Mouse (Mus musculus) heart, adult 2 months (tissue): ENCODE data around the gene Cacna2d4. TPM values are rescaled to one million over a fixed set of nuclear protein-coding genes. Genes with fewer than 3 reads are reported as not detected.

Experiments
- DNase-seq, 2 experiments: peaks; one replicate each; pipeline ENCODE4 v3.0.0; 2021
- H3K27ac ChIP-seq: fragments of 200-600 bp; 2 replicates; pipeline ENCODE4 v1.8.1; 2022
- H3K27me3 ChIP-seq: fragments of 200-500 bp; 2 replicates; pipeline ENCODE4 v1.6.1; 2012; ENCODE audit warnings: mild to moderate bottlenecking, low read length, inconsistent platforms, mixed read lengths; ENCODE audit not compliant: control insufficient read depth, insufficient read depth
- H3K36me3 ChIP-seq: fragments of 200-500 bp; 2 replicates; pipeline ENCODE4 v1.6.1; 2012; ENCODE audit warnings: low read length, inconsistent platforms; ENCODE audit not compliant: control insufficient read depth, insufficient read depth
- H3K4me1 ChIP-seq: fragments of 200-500 bp; 2 replicates; pipeline ENCODE4 v1.6.1; 2011; ENCODE audit warnings: low read length; ENCODE audit not compliant: control insufficient read depth, insufficient read depth
- H3K4me3 ChIP-seq: fragments of 200-600 bp; 2 replicates; pipeline ENCODE4 v1.8.1; 2022
- H3K79me2 ChIP-seq: fragments of 200-500 bp; replicated peaks from 2 replicates; pipeline ENCODE4 v1.6.1; 2012; ENCODE audit warnings: mild to moderate bottlenecking, inconsistent platforms, low read length, moderate library complexity, mixed read lengths; ENCODE audit not compliant: control insufficient read depth, insufficient read depth
- H3K9ac ChIP-seq: fragments of 200-500 bp; 2 replicates; pipeline ENCODE4 v1.6.1; 2012; ENCODE audit warnings: low read depth, mild to moderate bottlenecking, control low read depth, inconsistent platforms, low read length, mixed read lengths
- CTCF ChIP-seq: fragments of 200-600 bp; IDR thresholded peaks from 2 replicates; pipeline ENCODE4 v1.8.1; 2022; ENCODE audit warnings: antibody characterized with exemption, mild to moderate bottlenecking, moderate library complexity
- EP300 ChIP-seq: fragments of 200-500 bp; IDR thresholded peaks from 2 replicates; pipeline ENCODE4 v1.6.1; 2011; ENCODE audit warnings: low read depth, low read length, control low read depth; ENCODE audit not compliant: insufficient read depth
- POLR2A ChIP-seq: fragments of 200-500 bp; IDR thresholded peaks from 2 replicates; pipeline ENCODE4 v1.6.1; 2011; ENCODE audit warnings: mild to moderate bottlenecking, low read depth, low read length, control low read depth; ENCODE audit not compliant: insufficient read depth
- WGBS: fragments of 180-500 bp; shearing (Covaris S2); methylation state at CpG from one replicate; pipeline ENCODE4 v1.1.7; 2018; 5-methylcytosine and 5-hydroxymethylcytosine counted together
- intact Hi-C: fragments of 180-260 bp; cut with DNase I; formaldehyde crosslinking; loops from one replicate; pipeline ENCODE4 v1.15.1; 2025
- polyA plus RNA-seq: library from polyadenylated mRNA; depleted of rRNA; stranded (reverse); fragments of >200 nt; gene quantifications from 2 replicates; pipeline ENCODE4 v1.2.3, GENCODE M21; 2012
- total RNA-seq, 2 experiments: library from RNA; stranded (reverse); gene quantifications; 2 replicates each; pipeline ENCODE4 v1.2.3; 2021

Cacna2d4 gene
- total and polyA plus RNA-seq, 3 experiments = 0.23 TPM; not detected in 2

- Histone ChIP-seq H3K36me3 (no peaks in the 10 kb centered on the region), H3K4me1 (no peaks in the 10 kb centered on the region)
- intact Hi-C loops = no loop called here
Observed at GRCm38 (mm10) chr6:119301310-119301709, 65.0 kb downstream of the Cacna2d4 start.

GRCm38 (mm10) chr6:119303331-119303730 is 67.0 kb downstream of the Cacna2d4 start:
- intact Hi-C loops = no loop called here
- DNase-seq = no peak
- Histone ChIP-seq H3K79me2 (no peaks in the 10 kb centered on the region), H3K4me1 (no peaks in the 10 kb centered on the region), H3K9ac (no peak overlapping the region), H3K27me3 (no peaks in the 10 kb centered on the region; the same call in 1 of the 2 replicates), H3K36me3 (no peaks in the 10 kb centered on the region), H3K27ac (no peak overlapping the region), H3K4me3 (no peak overlapping the region)
- 82% methylated on average over 6 of the region's 6 CpGs for WGBS
- TF ChIP-seq POLR2A (no peak), CTCF (no peak), EP300 (no peak)

More at GRCm38 (mm10) chr6:119301310-119301709, 65.0 kb downstream of the Cacna2d4 start:
- 72% methylated on average over 3 of the region's 3 CpGs for WGBS
- no peaks in the 10 kb centered on the region; the same call in 1 of the 2 replicates for H3K27me3 ChIP-seq
- no peak overlapping the region for H3K4me3 ChIP-seq
- H3K27ac ChIP-seq = no peak overlapping the region
- no peak for DNase-seq
- no peak overlapping the region for H3K9ac ChIP-seq
- H3K79me2 ChIP-seq = no peaks in the 10 kb centered on the region
- TF ChIP-seq CTCF = no peak
- TF ChIP-seq POLR2A = no peak
- TF ChIP-seq EP300 = no peak

GRCm38 (mm10) chr6:119307867-119308413 is 71.6 kb downstream of the Cacna2d4 start:
- no peaks in the 10 kb centered on the region for H3K36me3 ChIP-seq
- H3K27me3 ChIP-seq = no peaks in the 10 kb centered on the region; the same call in 1 of the 2 replicates
- H3K4me3 ChIP-seq = no peak overlapping the region
- no peak for DNase-seq
- intact Hi-C loops = no loop called here
- no peak overlapping the region for H3K9ac ChIP-seq
- no peaks in the 10 kb centered on the region for H3K79me2 ChIP-seq
- 58% methylated on average over 10 of the region's 10 CpGs for WGBS
- no peak for TF ChIP-seq POLR2A
- no peak for TF ChIP-seq EP300
- TF ChIP-seq CTCF = no peak
- H3K27ac ChIP-seq = no peak overlapping the region
- H3K4me1 ChIP-seq = no peaks in the 10 kb centered on the region

- H3K36me3 ChIP-seq = no peaks in the 10 kb centered on the region
- H3K27ac ChIP-seq = no peak overlapping the region
- no peaks in the 10 kb centered on the region; the same call in 1 of the 2 replicates for H3K27me3 ChIP-seq
- no peak overlapping the region for H3K4me3 ChIP-seq
- WGBS = 58% methylated on average over 9 of the region's 9 CpGs
- no peak for DNase-seq
- no peaks in the 10 kb centered on the region for H3K4me1 ChIP-seq
- intact Hi-C loops = no loop called here
- TF ChIP-seq CTCF = no peak
- TF ChIP-seq EP300 = no peak
- TF ChIP-seq POLR2A = no peak
- no peaks in the 10 kb centered on the region for H3K79me2 ChIP-seq
- no peak overlapping the region for H3K9ac ChIP-seq
Observed at GRCm38 (mm10) chr6:119310176-119310575, 73.8 kb downstream of the Cacna2d4 start.

GRCm38 (mm10) chr6:119312381-119312780 is 76.1 kb downstream of the Cacna2d4 start:
- no peak for DNase-seq
- 65% methylated on average over 6 of the region's 6 CpGs for WGBS
- no peaks in the 10 kb centered on the region for H3K36me3 ChIP-seq
- H3K4me1 ChIP-seq = no peaks in the 10 kb centered on the region
- H3K79me2 ChIP-seq = no peaks in the 10 kb centered on the region
- no peak overlapping the region for H3K4me3 ChIP-seq
- intact Hi-C loops = no loop called here
- no peak overlapping the region for H3K27ac ChIP-seq
- TF ChIP-seq CTCF (no peak), EP300 (no peak), POLR2A (no peak)
- no peak overlapping the region for H3K9ac ChIP-seq
- no peaks in the 10 kb centered on the region for H3K27me3 ChIP-seq

- Histone ChIP-seq H3K79me2 (no peaks in the 10 kb centered on the region), H3K9ac (no peak overlapping the region), H3K4me3 (no peak overlapping the region), H3K36me3 (no peaks in the 10 kb centered on the region), H3K27me3 (no peaks in the 10 kb centered on the region), H3K4me1 (no peaks in the 10 kb centered on the region), H3K27ac (no peak overlapping the region)
- intact Hi-C loops = no loop called here
- DNase-seq = no peak
- TF ChIP-seq POLR2A (no peak), CTCF (no peak), EP300 (no peak)
- WGBS = 61% methylated on average over 3 of the region's 3 CpGs
Observed at GRCm38 (mm10) chr6:119313096-119313495, 76.8 kb downstream of the Cacna2d4 start.
